Mouse (Mus musculus): ENCODE measurements at regions not wholly inside any gene's neighbourhood (a gene's known extent, or its start where the extent isn't known, plus 50 kb on each side); places are given as distances from the start of the nearest gene placed in this dataset.
"Not testable (repeated sequence)": the region's sequence is repeated elsewhere in the genome, so short reads cannot be mapped to it uniquely, and the experiment has no call there.

- not testable (repeated sequence) for ATAC-seq (ENCODE audit: low TSS enrichment)
Measured at GRCm38 (mm10) chr14:16087231-16087630, 161.8 kb upstream of the Ngly1 start.

DNA sequence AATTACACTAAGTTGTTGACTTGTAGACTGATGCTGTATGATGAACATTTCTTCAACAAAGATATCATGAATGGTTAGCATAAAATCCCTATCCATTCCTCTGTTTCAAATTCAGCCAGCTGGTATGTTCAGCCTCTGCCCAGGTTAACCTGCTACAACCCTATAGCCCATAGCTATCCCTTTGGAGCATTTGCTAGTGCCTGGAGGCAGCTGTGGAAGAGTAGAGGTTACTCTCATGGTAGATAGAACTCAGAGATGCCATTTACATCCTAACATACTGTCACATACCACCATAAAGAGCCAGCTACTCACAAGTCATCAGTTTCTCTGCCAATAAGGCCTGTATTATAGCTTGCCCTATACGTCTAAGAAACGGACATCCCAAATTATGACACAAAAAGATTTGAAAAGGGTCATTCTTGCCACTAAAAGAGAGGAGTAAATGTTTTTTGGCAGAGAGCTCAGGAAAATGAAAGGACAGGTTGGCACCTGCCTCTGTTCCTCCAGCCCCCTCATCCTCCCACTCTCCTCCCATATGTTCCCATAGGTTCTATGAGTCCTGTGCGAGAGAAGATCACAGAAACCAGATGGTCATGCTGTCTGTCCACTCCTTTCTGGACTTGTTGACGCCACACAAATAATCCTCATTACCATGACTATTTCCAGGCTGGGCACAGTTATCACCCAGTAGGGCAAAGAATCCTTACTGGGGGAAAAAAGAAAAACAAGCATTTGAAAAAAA, 156.5 kb upstream of the Ngly1 start:
- peak; percentile 84 for ATAC-seq (ENCODE audit: low TSS enrichment)

GRCm38 (mm10) chr14:16093133-16093505, 156.0 kb upstream of the Ngly1 start:
- peak; percentile 91 for ATAC-seq (ENCODE audit: low TSS enrichment)

DNA sequence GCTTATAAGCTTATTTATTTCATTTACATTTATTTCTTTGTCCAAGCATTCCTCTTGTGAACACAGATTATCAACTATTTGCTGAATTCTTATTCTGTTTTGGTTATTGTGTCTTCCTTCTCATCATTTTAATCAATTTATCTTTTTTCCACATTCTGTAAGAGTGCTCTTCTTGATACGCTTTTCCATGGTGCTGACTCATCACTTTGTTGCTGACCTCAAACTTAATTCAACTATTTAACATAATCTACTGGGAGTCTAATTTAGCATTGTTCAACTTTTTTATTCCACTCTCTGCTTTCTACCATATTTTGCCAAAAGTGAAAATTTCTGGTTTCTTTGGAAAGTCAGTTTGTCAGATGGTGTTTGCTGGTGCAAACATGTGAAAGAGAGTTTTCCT, 139.7 kb upstream of the Ngly1 start:
- no peak for ATAC-seq (ENCODE audit: low TSS enrichment)

DNA sequence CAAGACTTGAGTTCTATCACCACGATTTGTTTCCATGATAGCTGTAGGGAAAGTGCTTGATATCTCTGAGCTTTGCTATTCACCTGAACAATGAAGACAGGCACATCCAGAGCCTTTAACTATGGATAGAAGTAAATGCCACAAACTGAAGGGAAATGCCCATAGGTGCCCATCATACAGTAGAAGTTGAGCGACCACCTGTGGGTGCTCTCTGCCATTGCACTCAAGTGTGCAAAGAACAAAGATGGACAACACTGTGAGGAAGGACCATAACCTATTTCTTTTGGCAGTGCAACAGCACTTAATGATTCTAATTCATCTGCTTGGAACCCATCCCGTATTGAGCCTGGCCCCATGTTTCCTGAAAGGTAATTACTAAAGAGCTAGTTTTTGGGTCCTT, 116.4 kb upstream of the Ngly1 start:
- no peak for ATAC-seq (ENCODE audit: low TSS enrichment)

- ATAC-seq (ENCODE audit: low TSS enrichment): no peak
Measured at GRCm38 (mm10) chr14:16133410-16133809, 115.7 kb upstream of the Ngly1 start.

GRCm38 (mm10) chr14:16136187-16136586, 112.9 kb upstream of the Ngly1 start:
- ATAC-seq (ENCODE audit: low TSS enrichment): peak; percentile 73

DNA sequence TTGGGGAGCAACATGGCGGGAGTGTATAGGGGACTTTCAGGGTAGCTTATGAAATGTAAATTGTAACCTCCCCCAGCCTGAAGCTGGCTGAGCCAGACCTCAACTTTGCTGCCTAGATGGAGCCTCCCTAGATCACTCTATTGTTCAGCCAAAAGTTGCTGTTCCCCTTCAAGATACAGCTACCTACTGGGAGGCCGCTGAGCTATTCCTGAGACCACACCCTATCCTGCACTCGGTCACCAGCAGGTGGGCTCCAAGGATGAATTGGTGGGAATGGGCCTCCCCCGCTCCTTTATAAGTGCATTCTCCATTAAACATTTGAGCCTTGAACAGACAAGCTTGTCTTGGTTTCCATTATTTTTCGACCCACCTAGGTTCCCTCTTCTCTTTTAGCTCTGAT, 104.8 kb upstream of the Ngly1 start:
- ATAC-seq (ENCODE audit: low TSS enrichment): no peak

DNA sequence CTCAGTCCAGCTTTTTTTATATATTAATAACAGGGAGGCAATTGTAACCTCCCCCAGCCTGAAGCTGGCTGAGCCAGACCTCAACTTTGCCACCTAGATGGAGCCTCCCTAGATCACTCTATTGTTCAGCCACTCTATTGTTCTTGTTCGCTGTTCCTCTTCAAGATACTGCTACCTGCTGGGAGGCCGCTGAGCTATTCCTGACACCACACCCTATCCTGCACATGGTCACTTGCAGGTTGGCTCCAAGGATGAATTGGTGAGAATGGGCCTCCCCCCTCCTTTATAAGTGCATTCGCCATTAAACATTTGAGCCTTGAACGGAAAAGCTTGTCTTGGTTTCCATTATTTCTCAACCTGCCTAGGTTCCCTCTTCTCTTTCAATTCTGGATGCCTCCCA, 102.3 kb upstream of the Ngly1 start:
- ATAC-seq (ENCODE audit: low TSS enrichment): no peak

DNA sequence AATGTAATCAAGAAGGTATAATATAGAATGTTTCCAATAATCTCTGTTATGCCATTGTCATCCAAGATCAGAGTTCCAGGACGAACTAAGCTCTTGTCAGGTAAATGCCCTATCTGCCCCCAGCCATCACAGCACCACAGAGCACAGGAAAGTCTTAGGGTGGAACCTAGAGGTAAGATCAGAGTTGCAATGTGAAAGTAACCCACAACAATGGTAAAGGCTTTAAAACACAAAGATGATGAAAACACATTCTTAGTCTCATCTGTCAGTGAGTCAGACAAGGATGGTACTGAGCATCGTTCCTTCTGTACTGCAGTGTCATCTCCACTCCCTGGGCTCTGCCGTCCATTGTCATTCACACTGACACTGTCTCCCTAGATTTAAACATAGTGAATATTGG, 97.3 kb upstream of the Ngly1 start:
- ATAC-seq (ENCODE audit: low TSS enrichment): no peak

DNA sequence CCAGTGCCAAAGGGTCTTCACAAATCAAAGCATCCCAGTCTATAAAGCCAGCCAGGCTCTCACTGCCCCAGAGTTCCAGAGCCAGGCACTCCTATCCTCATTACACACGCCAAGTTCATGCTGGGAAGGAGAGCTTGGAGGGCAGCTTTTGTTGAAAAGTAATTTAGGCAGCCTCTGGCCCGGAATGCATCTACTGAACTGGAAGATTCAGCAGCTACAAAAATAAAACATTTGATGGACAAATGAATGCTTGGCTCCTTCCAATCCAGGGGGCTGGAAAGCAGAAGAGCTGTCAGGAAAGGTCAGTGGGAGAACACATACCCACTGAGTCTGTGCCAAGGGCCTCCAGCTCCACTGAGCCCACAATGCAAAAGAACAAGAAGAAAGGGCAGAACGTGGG, 96.4 kb upstream of the Ngly1 start:
- 0 out of 2 replicates have a peak, but pooled peaks have one; percentile 52 for ATAC-seq (ENCODE audit: low TSS enrichment)

DNA sequence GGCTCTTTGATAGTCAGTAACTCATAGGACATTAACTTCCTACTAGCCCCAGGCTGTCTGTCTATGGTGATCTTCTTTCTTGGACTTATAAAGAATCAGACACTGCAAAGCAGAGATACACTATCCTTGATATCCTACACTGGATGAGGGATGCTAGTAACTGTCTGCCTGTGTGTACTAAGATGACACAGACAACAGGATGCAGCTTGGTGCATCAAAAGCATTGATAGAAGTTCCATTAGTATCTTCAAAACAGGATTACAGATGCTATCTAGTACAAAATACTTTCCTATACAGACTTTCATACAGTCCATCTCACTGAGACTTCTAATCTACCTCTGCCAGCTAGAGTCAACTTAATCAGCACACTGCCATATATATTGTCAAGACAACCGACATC, 94.0 kb upstream of the Ngly1 start:
- no peak for ATAC-seq (ENCODE audit: low TSS enrichment)

DNA sequence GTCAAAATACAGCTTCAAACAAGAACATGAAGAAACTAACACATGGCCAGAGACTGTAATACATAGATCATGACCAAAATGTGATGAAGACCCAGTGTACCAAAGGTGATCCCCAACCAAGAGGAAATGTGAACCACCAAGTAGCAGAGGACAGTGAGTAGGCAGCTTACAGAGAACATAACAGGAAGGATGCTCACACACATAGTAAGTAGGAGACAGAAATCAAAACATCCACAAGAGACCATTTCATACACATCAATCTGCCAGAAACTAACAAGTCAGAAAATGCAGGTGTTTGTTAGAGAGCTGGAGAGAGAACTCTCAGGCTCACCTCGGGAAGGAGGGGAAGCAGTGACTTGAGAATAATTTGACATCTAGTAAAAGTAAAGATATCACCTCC, 78.9 kb upstream of the Ngly1 start:
- no peak for ATAC-seq (ENCODE audit: low TSS enrichment)

DNA sequence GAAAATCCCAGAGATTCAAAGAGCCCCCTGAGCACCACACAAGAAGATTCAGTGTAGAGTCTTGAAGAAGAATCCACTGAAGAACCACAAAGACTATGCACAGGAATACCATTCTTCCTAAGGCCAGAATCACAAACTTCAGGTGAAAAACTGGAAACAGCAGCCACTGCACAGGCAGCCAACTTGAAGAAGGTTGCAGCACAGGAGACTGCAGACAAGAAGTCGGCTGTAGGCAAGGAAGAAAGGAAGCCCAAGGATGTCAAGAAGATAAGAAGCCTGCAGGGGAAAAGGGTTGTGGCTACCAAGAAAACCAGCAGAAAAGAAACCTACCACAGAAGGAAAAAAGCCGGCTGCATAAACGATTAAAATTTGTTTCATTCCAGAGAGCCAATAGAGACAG, 76.8 kb upstream of the Ngly1 start:
- no peak for ATAC-seq (ENCODE audit: low TSS enrichment)

DNA sequence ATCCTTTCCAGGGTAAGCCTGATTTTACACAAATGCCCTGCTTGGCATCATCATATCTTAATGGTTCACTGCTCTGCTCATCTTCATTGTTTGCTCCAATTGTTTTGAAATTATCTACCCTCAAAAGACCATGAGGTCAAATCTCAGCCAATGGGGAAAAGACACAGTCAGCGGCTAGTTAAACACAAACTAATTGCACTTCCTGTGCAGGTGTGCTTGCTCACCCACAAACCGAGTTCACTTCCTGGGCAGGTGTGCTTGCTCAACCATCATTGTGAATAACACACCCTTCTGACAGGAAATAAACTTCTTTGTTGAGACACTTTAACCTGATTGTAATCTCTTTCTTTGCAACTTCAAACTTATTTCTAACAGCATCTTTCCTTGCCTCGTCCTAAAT, 75.8 kb upstream of the Ngly1 start:
- ATAC-seq (ENCODE audit: low TSS enrichment): no peak

- ATAC-seq (ENCODE audit: low TSS enrichment): no peak
Measured at GRCm38 (mm10) chr14:16178227-16178626, 70.9 kb upstream of the Ngly1 start.

DNA sequence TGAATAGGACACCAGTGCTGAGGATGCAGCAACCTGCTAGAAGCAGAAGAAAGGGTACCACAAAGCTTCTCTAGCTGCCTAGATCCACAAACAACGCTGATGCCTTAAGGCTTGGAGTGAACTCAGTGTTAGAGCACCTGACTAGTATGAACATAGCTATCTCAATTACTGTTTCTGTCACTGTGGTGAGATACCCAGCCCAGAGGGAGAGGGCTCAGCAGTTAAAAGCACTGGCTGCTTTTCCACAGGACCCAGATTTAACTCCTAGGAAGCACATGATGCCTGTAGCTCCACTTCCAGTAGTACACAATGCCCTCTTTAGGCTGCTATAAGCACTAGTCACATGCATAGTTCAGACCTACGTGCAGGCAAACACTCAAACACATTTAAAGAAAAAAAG, 67.3 kb upstream of the Ngly1 start:
- peak; percentile 77 for ATAC-seq (ENCODE audit: low TSS enrichment)

DNA sequence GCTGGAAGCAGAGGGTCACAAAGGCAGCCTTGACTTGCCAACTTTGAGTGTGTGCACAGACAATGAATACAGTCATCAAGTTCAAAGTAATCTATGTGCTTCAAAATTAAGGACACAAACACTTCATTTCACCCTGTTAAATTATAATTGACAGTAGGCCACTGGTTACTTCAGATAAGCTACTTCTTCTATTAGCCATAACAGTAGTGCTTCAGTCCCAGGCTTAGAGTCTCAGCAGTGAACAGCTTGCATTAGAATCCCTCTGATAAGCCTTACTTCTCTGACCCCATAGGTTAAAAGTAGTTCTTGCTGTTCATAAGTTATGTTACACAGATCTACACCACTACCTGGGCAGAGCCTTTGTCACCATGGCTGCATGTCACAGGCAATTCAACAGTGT, 63.8 kb upstream of the Ngly1 start:
- no peak for ATAC-seq (ENCODE audit: low TSS enrichment)
